In genomic region chr11:86200460-86201021, GRCm38 (mm10) we compare ENCODE assay signal across 8 mouse cellular contexts. TPM values are rescaled to one million over a fixed set of nuclear protein-coding genes. Genes with fewer than 3 reads are reported as not detected.
DNase-seq lines count a peak whose midpoint lies in the region; ATAC-seq and TF ChIP-seq lines count a peak whose summit lies in the region.

No protein-coding gene starts in this region.

- peaks cover 23 to 60% of the 10 kb centered on the region in 2 experiments for H3K36me3 ChIP-seq in CH12.LX (replicated peaks in 1 of 2; ENCODE audit: control insufficient read depth in 1 of 2, insufficient read depth in 1 of 2, low read length in 1 of 2)
- H3K36me3 ChIP-seq in forebrain, embryonic 13.5 days (ENCODE audit: poor library complexity, severe bottlenecking): peaks cover 31% of the 10 kb centered on the region
- peaks cover 25% of the 10 kb centered on the region for H3K36me3 ChIP-seq in liver, embryonic 14.5 days (replicated peaks; ENCODE audit: control insufficient read depth, insufficient read depth, low read depth)

- peaks cover 3 to 49% of the 10 kb centered on the region in 2 experiments for H3K4me1 ChIP-seq in CH12.LX (ENCODE audit: control insufficient read depth in 1 of 2, insufficient read depth in 2 of 2)
- peaks cover 20% of the 10 kb centered on the region for H3K4me1 ChIP-seq in forebrain, embryonic 13.5 days
- H3K4me1 ChIP-seq in liver, embryonic 14.5 days (replicated peaks; ENCODE audit: control insufficient read depth in 2 of 2, insufficient read depth in 2 of 2, low read length in 1 of 2): peaks cover 6 to 7% of the 10 kb centered on the region in 2 experiments; a peak in 3 of 4 replicates

- peak overlapping the region; percentile 58 for H3K9ac ChIP-seq in CH12.LX (ENCODE audit: insufficient read depth, low read depth)
- H3K9ac ChIP-seq in forebrain, embryonic 13.5 days: peak overlapping the region; percentile 68
- H3K9ac ChIP-seq in liver, embryonic 14.5 days (replicated peaks): peak overlapping the region; percentile 89

- TF ChIP-seq EP300 in CH12.LX (IDR thresholded peaks at IDR 0.05; ENCODE audit: low read length): no peak
- TF ChIP-seq EP300 in liver, embryonic 14.5 days (IDR thresholded peaks at IDR 0.05; ENCODE audit: low read depth): no peak

- TF ChIP-seq POLR2A in CH12.LX (IDR thresholded peaks at IDR 0.05; ENCODE audit: low read depth, low read length): no peak

- dilution Hi-C loops in CH12.LX (cut with MboI; ENCODE audit: extremely low pct_ligation_motif_present, extremely low pct_unique_long_range_greater_than_20kb, low sequenced_read_pairs): no loop called here

- peak overlapping the region; percentile 72 to 82 (median 74) for H3K4me3 ChIP-seq in CH12.LX (replicated peaks in 1 of 3; ENCODE audit: low read depth in 2 of 3, low read length in 2 of 3, poor library complexity in 1 of 3)
- H3K4me3 ChIP-seq in forebrain, embryonic 13.5 days: peak overlapping the region; percentile 79
- H3K4me3 ChIP-seq in liver, embryonic 14.5 days (ENCODE audit: insufficient read depth in 1 of 2, low read depth in 2 of 2, low read length in 2 of 2): peak overlapping the region; percentile 88

- peaks cover 52% of the 10 kb centered on the region for H3K79me2 ChIP-seq in CH12.LX (replicated peaks; ENCODE audit: control insufficient read depth, extremely low read depth, insufficient read depth, poor library complexity, severe bottlenecking)

- in situ Hi-C loops in CH12.LX (cut with MboI; ENCODE audit: low pct_ligation_motif_present, low pct_unique_long_range_greater_than_20kb, low sequenced_read_pairs): no loop called here

- DNase-seq in frontal cortex, postnatal 10 days (ENCODE audit: low spot score in 2 of 2): no peak
- DNase-seq in CH12.LX (ENCODE audit: extremely low read depth): peak; percentile 76
- DNase-seq in liver, embryonic 14.5 days (ENCODE audit: low read depth in 3 of 3, low spot score in 3 of 3): peak; percentile 28 to 37 (median 30)
- no peak for DNase-seq in ovary, postnatal 10 days (ENCODE audit: low spot score)
- no peak for DNase-seq in MN1 (ENCODE audit: low spot score)
- DNase-seq in layer of hippocampus, adult 9-11 months: no peak

- ATAC-seq in frontal cortex, adult (ENCODE audit: low TSS enrichment): peak; percentile 35
- peak; percentile 81 for ATAC-seq in forebrain, embryonic 13.5 days
- ATAC-seq in liver, embryonic 14.5 days (ENCODE audit: insufficient read depth): peak; percentile 62

- peak overlapping the region; percentile 94 for H3K4me2 ChIP-seq in CH12.LX (ENCODE audit: insufficient read depth, low read depth, poor library complexity, severe bottlenecking)
- peak overlapping the region; percentile 78 for H3K4me2 ChIP-seq in forebrain, embryonic 13.5 days
- peak overlapping the region; percentile 80 for H3K4me2 ChIP-seq in liver, embryonic 14.5 days (ENCODE audit: low read depth)

- no peaks in the 10 kb centered on the region for H3K9me3 ChIP-seq in CH12.LX (replicated peaks; ENCODE audit: low read length)
- peaks cover 28% of the 10 kb centered on the region for H3K9me3 ChIP-seq in forebrain, embryonic 13.5 days (replicated peaks)
- no peaks in the 10 kb centered on the region for H3K9me3 ChIP-seq in liver, embryonic 14.5 days (ENCODE audit: control insufficient read depth, low read length)

- peak overlapping the region; percentile 34; the same call in 1 of the 2 replicates for H3K27ac ChIP-seq in CH12.LX (ENCODE audit: insufficient read depth, low read depth)
- peak overlapping the region; percentile 57 for H3K27ac ChIP-seq in forebrain, embryonic 13.5 days
- H3K27ac ChIP-seq in liver, embryonic 14.5 days: peak overlapping the region; percentile 78

- WGBS in forebrain, embryonic 13.5 days: 2% methylated on average over 11 of the region's 21 CpGs
- WGBS in liver, embryonic 14.5 days (ENCODE audit: insufficient replicate concordance): under 1% methylated on average over 20 of the region's 21 CpGs

- no peak for TF ChIP-seq RAD21 in CH12.LX (IDR thresholded peaks at IDR 0.05; ENCODE audit: low read depth, low read length)

- no peak for TF ChIP-seq CTCF in CH12.LX (conservative IDR thresholded peaks at IDR 0.05 in 1 of 2, IDR thresholded peaks at IDR 0.05 in 1 of 2; ENCODE audit: low read depth in 2 of 2, low read length in 2 of 2)
- TF ChIP-seq CTCF in liver, embryonic 14.5 days (IDR thresholded peaks at IDR 0.05; ENCODE audit: low read depth): no peak

- H3K27me3 ChIP-seq in CH12.LX (replicated peaks): no peaks in the 10 kb centered on the region
- H3K27me3 ChIP-seq in forebrain, embryonic 13.5 days: no peaks in the 10 kb centered on the region
- no peaks in the 10 kb centered on the region for H3K27me3 ChIP-seq in liver, embryonic 14.5 days (ENCODE audit: control insufficient read depth, insufficient read depth, low read length)

TF ChIP-seq in CH12.LX, 34 proteins besides CTCF, POLR2A, EP300 and RAD21:
- TF ChIP-seq TBP (conservative IDR thresholded peaks at IDR 0.05; ENCODE audit: low read depth, low read length): 0 out of 2 replicates have a peak, but pooled peaks have one; percentile 59
- TF ChIP-seq MEF2A (IDR thresholded peaks at IDR 0.05; ENCODE audit: borderline replicate concordance, low read depth, low read length): peak; percentile 43; the same call in 1 of the 2 replicates
- TF ChIP-seq MAX (IDR thresholded peaks at IDR 0.05; ENCODE audit: low read length): peak; percentile 54
- 0 out of 2 replicates have a peak, but pooled peaks have one; percentile 26 for TF ChIP-seq E2F4 (IDR thresholded peaks at IDR 0.05; ENCODE audit: insufficient replicate concordance, low read depth, low read length)
- no peak for TF ChIP-seq ZKSCAN1 (IDR thresholded peaks at IDR 0.05; ENCODE audit: borderline replicate concordance, low read depth, low read length)
- no peak for TF ChIP-seq ZMIZ1 (IDR thresholded peaks at IDR 0.05; ENCODE audit: low read depth, low read length)
- peak; percentile 66 for TF ChIP-seq ELF1 (IDR thresholded peaks at IDR 0.05; ENCODE audit: low read depth, low read length)

RNA-seq across cellular contexts. Expression of gene Brip1, which starts 0.5 kb away (rescaled TPM):
- total RNA-seq in CH12.LX (2012; rRNA removed) (21.1 and 28.1 TPM in 2 replicates), CH12.LX (2014; rRNA removed) (24.9 and 31.1 TPM in 2 replicates)
- 26.1 and 28.6 TPM in 2 replicates for polyA plus RNA-seq in CH12.LX (2012; ENCODE audit: insufficient read length, low read depth)
- 6.1 and 7.6 TPM in 2 replicates for polyA plus RNA-seq in forebrain, embryonic 13.5 days (2015; fragmentation: Nextera tagmentation; extraction: Ambion mirVana)
- polyA plus RNA-seq in liver, embryonic 14.5 days (2012; rRNA removed): 1.6 and 2.8 TPM in 2 replicates
- polyA plus RNA-seq in liver, embryonic 14.5 days (2014; fragmentation: Nextera tagmentation; extraction: Ambion mirVana): 6.5 and 6.8 TPM in 2 replicates

RNA-seq across cellular contexts. Expression of gene Ints2, which starts 56.8 kb away (rescaled TPM):
- total RNA-seq in CH12.LX (2012; rRNA removed): 54.8 and 68.8 TPM in 2 replicates
- 86.3 and 96.7 TPM in 2 replicates for total RNA-seq in CH12.LX (2014; rRNA removed)
- 44.4 and 58.8 TPM in 2 replicates for polyA plus RNA-seq in CH12.LX (2012; ENCODE audit: insufficient read length, low read depth)
- 34.2 and 37.5 TPM in 2 replicates for polyA plus RNA-seq in forebrain, embryonic 13.5 days (2015; fragmentation: Nextera tagmentation; extraction: Ambion mirVana)
- 5.8 and 7.5 TPM in 2 replicates for polyA plus RNA-seq in liver, embryonic 14.5 days (2012; rRNA removed)
- polyA plus RNA-seq in liver, embryonic 14.5 days (2014; fragmentation: Nextera tagmentation; extraction: Ambion mirVana): 10.4 and 12.0 TPM in 2 replicates

Comparison
In these comparisons a context has a peak if more than half of its experiments do, and no peak if none do; other contexts are left out.
1. DNase-seq: peak in CH12.LX (single experiment) and liver, embryonic 14.5 days (3 of 3); none in frontal cortex, postnatal 10 days (0 of 2), ovary, postnatal 10 days (single experiment), MN1 (single experiment) and layer of hippocampus, adult 9-11 months (single experiment).
2. Peak in every context shown above with its lines, with median percentiles within 50 percentile points of each other: ATAC-seq, H3K27ac ChIP-seq, H3K4me2 ChIP-seq, H3K4me3 ChIP-seq and H3K9ac ChIP-seq.